Mouse (Mus musculus): ENCODE results near the gene Tank. TPM values are rescaled to one million over a fixed set of nuclear protein-coding genes. Genes with fewer than 3 reads are reported as not detected.

The Tank gene
- polyA plus RNA-seq, 1 experiment from 2014 or later: 23.9 TPM

DNA sequence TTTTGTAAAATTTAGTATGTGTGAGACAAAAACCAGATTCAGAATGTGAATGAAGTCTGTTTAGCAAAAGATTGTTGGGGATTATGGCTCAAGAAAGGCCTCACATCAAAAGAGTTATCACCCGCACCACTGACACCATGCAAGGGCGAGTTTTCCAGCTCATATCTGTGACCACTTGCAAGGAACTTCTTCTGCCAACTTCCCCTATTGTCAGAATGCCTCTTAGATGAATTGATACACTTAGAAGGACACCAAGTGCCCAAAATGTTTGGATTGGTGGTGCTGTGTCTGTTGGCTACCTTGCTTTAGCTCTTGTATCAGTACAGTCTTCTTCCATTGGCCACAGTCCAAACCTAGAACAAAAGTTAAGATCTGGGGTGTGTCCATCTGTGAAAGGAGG is 80.9 kb downstream of the Tank start:
- Histone ChIP-seq H3K36me3 (ENCODE audit: control insufficient read depth, insufficient read depth, low read length) (no peaks in the 10 kb centered on the region), H3K9ac (ENCODE audit: low read depth, low read length) (no peak overlapping the region), H3K4me1 (ENCODE audit: control insufficient read depth, insufficient read depth, low read length) (peaks cover 11% of the 10 kb centered on the region), H3K27me3 (replicated peaks; ENCODE audit: control insufficient read depth, insufficient read depth, low read length) (peaks cover 7% of the 10 kb centered on the region), H3K4me3 (ENCODE audit: low read length) (no peak overlapping the region), H3K4me2 (ENCODE audit: low read depth, low read length) (no peak overlapping the region), H3K9me3 (ENCODE audit: control insufficient read depth, low read length) (no peaks in the 10 kb centered on the region), H3K27ac (ENCODE audit: low read length) (no peak overlapping the region)
- 82% methylated on average over 2 of the region's 2 CpGs for WGBS
- no peak for ATAC-seq

DNA sequence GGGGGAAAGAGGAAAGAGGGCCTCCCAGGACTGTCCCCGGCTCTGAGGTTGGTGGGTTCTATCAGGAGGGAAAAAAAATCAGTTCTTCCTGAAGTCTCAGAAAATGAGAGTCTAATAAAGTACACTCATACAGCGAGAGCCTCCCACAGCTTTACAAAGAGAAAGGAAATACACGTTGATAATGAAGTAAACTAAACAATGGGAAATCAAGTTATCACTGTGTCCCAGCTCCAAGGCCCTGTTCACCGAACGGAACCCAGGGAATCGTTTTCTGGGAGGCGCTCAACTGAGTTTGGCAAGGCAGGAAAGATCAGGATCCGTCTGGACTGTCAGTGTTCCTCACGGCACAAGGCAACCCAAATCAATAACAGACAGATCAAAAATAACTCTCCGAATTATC is 84.4 kb downstream of the Tank start:
- ATAC-seq: no peak
- H3K9ac ChIP-seq (ENCODE audit: low read depth, low read length): no peak overlapping the region

GRCm38 (mm10) chr2:61663573-61664241 is 85.3 kb downstream of the Tank start:
- no peak overlapping the region for H3K4me2 ChIP-seq (ENCODE audit: low read depth, low read length)
- no peak overlapping the region for H3K4me3 ChIP-seq (ENCODE audit: low read length)
- H3K4me1 ChIP-seq (ENCODE audit: control insufficient read depth, insufficient read depth, low read length): no peaks in the 10 kb centered on the region
- H3K9ac ChIP-seq (ENCODE audit: low read depth, low read length): no peak overlapping the region
- no peaks in the 10 kb centered on the region for H3K9me3 ChIP-seq (ENCODE audit: control insufficient read depth, low read length)
- no peak for ATAC-seq
- H3K27ac ChIP-seq (ENCODE audit: low read length): no peak overlapping the region
- 71% methylated on average over 10 of the region's 10 CpGs for WGBS
- H3K27me3 ChIP-seq (replicated peaks; ENCODE audit: control insufficient read depth, insufficient read depth, low read length): no peaks in the 10 kb centered on the region
- no peaks in the 10 kb centered on the region for H3K36me3 ChIP-seq (ENCODE audit: control insufficient read depth, insufficient read depth, low read length)

More for the DNA sequence above, 84.4 kb downstream of the Tank start:
- Histone ChIP-seq H3K36me3 (ENCODE audit: control insufficient read depth, insufficient read depth, low read length) (no peaks in the 10 kb centered on the region), H3K27ac (ENCODE audit: low read length) (no peak overlapping the region), H3K27me3 (replicated peaks; ENCODE audit: control insufficient read depth, insufficient read depth, low read length) (no peaks in the 10 kb centered on the region), H3K9me3 (ENCODE audit: control insufficient read depth, low read length) (no peaks in the 10 kb centered on the region), H3K4me3 (ENCODE audit: low read length) (no peak overlapping the region), H3K4me1 (ENCODE audit: control insufficient read depth, insufficient read depth, low read length) (no peaks in the 10 kb centered on the region), H3K4me2 (ENCODE audit: low read depth, low read length) (no peak overlapping the region)
- WGBS: 77% methylated on average over 10 of the region's 10 CpGs

DNA sequence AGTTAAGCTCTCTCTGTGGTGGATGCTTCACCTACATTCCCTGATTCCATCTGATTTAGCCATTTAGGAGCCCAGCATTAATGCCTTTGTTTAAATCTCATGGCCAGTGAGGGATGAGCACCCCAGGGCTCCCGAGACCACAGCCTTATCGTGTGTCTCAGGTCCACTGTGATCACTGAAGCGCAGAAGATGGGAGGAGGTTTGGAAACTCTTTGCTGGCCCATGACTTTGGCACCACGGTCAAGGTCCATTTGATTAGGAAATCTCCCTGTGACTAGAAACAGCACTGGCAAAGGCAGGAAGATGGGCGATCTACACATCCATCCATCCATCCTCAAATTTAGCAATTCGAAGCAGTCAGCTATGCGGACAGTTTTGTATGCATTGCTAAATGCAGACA is 89.0 kb downstream of the Tank start:
- Histone ChIP-seq H3K27ac (ENCODE audit: low read length) (no peak overlapping the region), H3K36me3 (ENCODE audit: control insufficient read depth, insufficient read depth, low read length) (no peaks in the 10 kb centered on the region), H3K4me1 (ENCODE audit: control insufficient read depth, insufficient read depth, low read length) (no peaks in the 10 kb centered on the region), H3K9ac (ENCODE audit: low read depth, low read length) (no peak overlapping the region), H3K4me2 (ENCODE audit: low read depth, low read length) (no peak overlapping the region), H3K9me3 (ENCODE audit: control insufficient read depth, low read length) (no peaks in the 10 kb centered on the region), H3K27me3 (replicated peaks; ENCODE audit: control insufficient read depth, insufficient read depth, low read length) (no peaks in the 10 kb centered on the region), H3K4me3 (ENCODE audit: low read length) (no peak overlapping the region)
- 90% methylated on average over 7 of the region's 7 CpGs for WGBS
- ATAC-seq: no peak

- 26% methylated on average over 4 of the region's 4 CpGs for WGBS
- Histone ChIP-seq H3K9me3 (ENCODE audit: control insufficient read depth, low read length) (no peaks in the 10 kb centered on the region), H3K27me3 (replicated peaks; ENCODE audit: control insufficient read depth, insufficient read depth, low read length) (no peaks in the 10 kb centered on the region), H3K4me3 (ENCODE audit: low read length) (no peak overlapping the region), H3K4me2 (ENCODE audit: low read depth, low read length) (no peak overlapping the region), H3K9ac (ENCODE audit: low read depth, low read length) (no peak overlapping the region), H3K27ac (ENCODE audit: low read length) (no peak overlapping the region), H3K36me3 (ENCODE audit: control insufficient read depth, insufficient read depth, low read length) (no peaks in the 10 kb centered on the region), H3K4me1 (ENCODE audit: control insufficient read depth, insufficient read depth, low read length) (no peaks in the 10 kb centered on the region)
- no peak for ATAC-seq
Observed at GRCm38 (mm10) chr2:61668260-61668659, 89.9 kb downstream of the Tank start.

DNA sequence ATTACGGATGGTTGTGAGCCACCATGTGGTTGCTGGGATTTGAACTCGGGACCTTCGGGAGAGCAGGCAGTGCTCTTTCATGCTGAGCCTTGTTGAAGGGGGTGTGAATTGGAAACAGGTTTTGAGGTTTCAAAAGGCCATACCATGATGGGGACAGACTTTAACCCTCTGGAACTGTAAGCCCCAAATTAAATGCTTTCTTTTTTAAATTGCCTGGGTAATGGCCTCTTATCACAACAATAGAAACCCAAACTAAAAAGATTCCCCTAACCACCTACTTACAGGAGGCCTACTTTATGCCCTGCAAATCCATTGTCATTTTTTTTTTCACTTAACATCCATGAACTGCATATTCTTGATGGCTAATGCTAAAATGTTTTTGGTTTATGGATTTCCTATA is 96.2 kb downstream of the Tank start:
- WGBS: 96% methylated on average over 3 of the region's 3 CpGs
- no peak for ATAC-seq
- no peaks in the 10 kb centered on the region for H3K36me3 ChIP-seq (ENCODE audit: control insufficient read depth, insufficient read depth, low read length)

DNA sequence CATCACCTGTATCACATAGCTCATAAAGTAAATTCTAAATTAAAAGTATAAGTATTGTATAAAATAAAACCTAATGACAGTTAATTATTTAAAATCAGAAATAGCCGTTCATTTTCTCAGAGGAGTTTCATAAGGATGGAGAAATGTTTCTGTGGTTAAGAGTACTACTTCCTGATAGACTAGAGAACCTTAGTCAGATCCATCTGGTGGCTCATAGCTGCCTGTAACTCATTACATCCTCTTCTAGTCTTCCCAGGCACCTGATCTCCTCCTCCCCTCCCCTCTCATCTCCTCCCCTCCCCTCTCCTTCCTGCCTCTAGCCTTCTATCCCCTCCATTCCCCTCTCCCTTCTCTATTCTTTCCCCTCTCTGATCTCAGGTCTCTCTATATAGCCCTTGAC is 103.2 kb downstream of the Tank start:
- H3K4me2 ChIP-seq (ENCODE audit: low read depth, low read length): no peak overlapping the region
- no peak overlapping the region for H3K9ac ChIP-seq (ENCODE audit: low read depth, low read length)
- 91% methylated on average over 1 of the region's 1 CpGs for WGBS
- ATAC-seq: no peak
- H3K9me3 ChIP-seq (ENCODE audit: control insufficient read depth, low read length): no peaks in the 10 kb centered on the region
- no peak overlapping the region for H3K27ac ChIP-seq (ENCODE audit: low read length)
- no peaks in the 10 kb centered on the region for H3K4me1 ChIP-seq (ENCODE audit: control insufficient read depth, insufficient read depth, low read length)
- H3K36me3 ChIP-seq (ENCODE audit: control insufficient read depth, insufficient read depth, low read length): no peaks in the 10 kb centered on the region
- no peaks in the 10 kb centered on the region for H3K27me3 ChIP-seq (replicated peaks; ENCODE audit: control insufficient read depth, insufficient read depth, low read length)
- no peak overlapping the region for H3K4me3 ChIP-seq (ENCODE audit: low read length)

More for the DNA sequence above, 96.2 kb downstream of the Tank start:
- no peak overlapping the region for H3K27ac ChIP-seq (ENCODE audit: low read length)
- H3K4me2 ChIP-seq (ENCODE audit: low read depth, low read length): no peak overlapping the region
- H3K9me3 ChIP-seq (ENCODE audit: control insufficient read depth, low read length): no peaks in the 10 kb centered on the region
- H3K9ac ChIP-seq (ENCODE audit: low read depth, low read length): no peak overlapping the region
- H3K4me3 ChIP-seq (ENCODE audit: low read length): no peak overlapping the region
- H3K27me3 ChIP-seq (replicated peaks; ENCODE audit: control insufficient read depth, insufficient read depth, low read length): no peaks in the 10 kb centered on the region
- no peaks in the 10 kb centered on the region for H3K4me1 ChIP-seq (ENCODE audit: control insufficient read depth, insufficient read depth, low read length)

GRCm38 (mm10) chr2:61686533-61686932 is 108.1 kb downstream of the Tank start:
- 85% methylated on average over 1 of the region's 1 CpGs for WGBS
- no peak overlapping the region for H3K4me3 ChIP-seq (ENCODE audit: low read length)
- H3K36me3 ChIP-seq (ENCODE audit: control insufficient read depth, insufficient read depth, low read length): no peaks in the 10 kb centered on the region
- no peaks in the 10 kb centered on the region for H3K4me1 ChIP-seq (ENCODE audit: control insufficient read depth, insufficient read depth, low read length)
- H3K4me2 ChIP-seq (ENCODE audit: low read depth, low read length): no peak overlapping the region
- H3K27me3 ChIP-seq (replicated peaks; ENCODE audit: control insufficient read depth, insufficient read depth, low read length): no peaks in the 10 kb centered on the region
- no peaks in the 10 kb centered on the region for H3K9me3 ChIP-seq (ENCODE audit: control insufficient read depth, low read length)
- H3K27ac ChIP-seq (ENCODE audit: low read length): no peak overlapping the region
- no peak overlapping the region for H3K9ac ChIP-seq (ENCODE audit: low read depth, low read length)
- no peak for ATAC-seq

GRCm38 (mm10) chr2:61689086-61689485 is 110.7 kb downstream of the Tank start:
- H3K4me1 ChIP-seq (ENCODE audit: control insufficient read depth, insufficient read depth, low read length): no peaks in the 10 kb centered on the region
- H3K4me2 ChIP-seq (ENCODE audit: low read depth, low read length): no peak overlapping the region
- H3K36me3 ChIP-seq (ENCODE audit: control insufficient read depth, insufficient read depth, low read length): no peaks in the 10 kb centered on the region
- no peaks in the 10 kb centered on the region for H3K9me3 ChIP-seq (ENCODE audit: control insufficient read depth, low read length)
- WGBS: 82% methylated on average over 3 of the region's 3 CpGs
- H3K27ac ChIP-seq (ENCODE audit: low read length): no peak overlapping the region
- no peak overlapping the region for H3K4me3 ChIP-seq (ENCODE audit: low read length)
- no peak overlapping the region for H3K9ac ChIP-seq (ENCODE audit: low read depth, low read length)
- H3K27me3 ChIP-seq (replicated peaks; ENCODE audit: control insufficient read depth, insufficient read depth, low read length): no peaks in the 10 kb centered on the region
- no peak for ATAC-seq

All from intestine, embryonic 16.5 days (tissue).